Mouse (Mus musculus): Measurements from ENCODE around the gene Vmn1r122.
"Not testable (repeated sequence)": the region's sequence is repeated elsewhere in the genome, so short reads cannot be mapped to it uniquely, and the experiment has no call there.

The Vmn1r122 gene

DNA sequence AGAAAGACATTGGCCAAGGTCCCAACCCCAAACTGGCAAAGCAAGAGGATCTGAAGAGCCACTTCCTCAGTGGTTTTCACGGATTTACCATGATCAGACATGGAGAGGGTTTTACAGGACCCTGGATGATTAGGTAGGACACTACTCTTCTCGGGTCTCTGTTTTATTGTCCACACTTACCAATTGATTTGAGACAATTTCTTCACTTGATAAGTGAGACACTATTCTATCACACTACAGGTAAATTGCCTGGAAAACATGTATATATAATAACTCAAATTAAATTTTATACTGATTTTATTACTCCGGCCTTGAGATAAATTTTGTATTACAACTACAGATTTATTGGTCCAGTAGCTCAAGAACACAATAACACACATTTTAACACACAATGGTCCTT is at the start of gene Vmn1r122:
Gene Vmn1r122 (minus strand): TSS at position 101 of the 400 bp plus-strand sequence.
- not testable (repeated sequence) for DNase-seq

DNA sequence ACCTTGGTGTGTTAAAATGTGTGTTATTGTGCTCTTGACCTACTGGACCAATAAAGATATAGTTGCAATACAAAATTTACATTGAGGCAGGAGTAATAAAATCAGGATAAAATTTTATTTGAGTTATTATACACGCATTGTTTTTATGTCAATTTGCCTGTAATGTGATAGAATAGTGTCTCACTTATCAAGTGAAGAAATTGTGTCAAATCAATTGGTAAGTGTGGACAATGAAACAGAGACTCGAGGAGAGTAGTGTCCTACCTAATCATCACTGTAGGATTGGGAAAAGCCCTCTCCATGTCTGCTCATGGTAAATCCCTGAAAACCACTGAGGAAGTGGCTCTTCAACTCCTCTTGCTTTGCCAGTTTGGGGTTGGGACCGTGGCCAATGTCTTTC is 28.0 kb upstream of the Vmn1r122 start, which contains the start of gene Vmn1r123:
Gene Vmn1r123 (plus strand): TSS at position 301 of the 400 bp plus-strand sequence.
- not testable (repeated sequence) for DNase-seq

DNA sequence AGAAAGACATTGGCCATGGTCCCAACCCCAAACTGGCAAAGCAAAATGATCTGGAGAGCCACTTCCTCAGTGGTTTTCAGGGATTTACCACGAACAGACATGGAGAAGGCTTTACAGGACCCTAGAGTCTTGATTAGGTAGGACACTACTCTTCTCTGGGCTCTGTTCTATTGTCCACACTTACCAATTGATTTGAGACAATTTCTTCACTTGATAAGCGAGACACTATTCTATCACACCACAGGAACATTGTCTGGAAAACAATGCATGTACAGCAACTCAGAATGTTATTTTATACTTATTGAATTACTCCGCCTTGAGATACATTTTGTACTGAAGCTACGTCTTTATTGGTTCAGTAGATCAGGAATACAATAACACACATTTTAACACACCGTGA is 35.5 kb downstream of the Vmn1r122 start, which contains the start of gene Vmn1r121:
Gene Vmn1r121 (minus strand): TSS at position 101 of the 400 bp plus-strand sequence.
- DNase-seq: not testable (repeated sequence)

Data from kidney, adult 8-10 months (tissue).